Mouse (Mus musculus) 3134 (cell line): ENCODE measurements around the gene Ccdc85b.
A peak's percentile ranks its signal among the peaks of the same experiment; 100 is the strongest.

ENCODE experiments used
- DNase-seq: peaks from one replicate; pipeline ENCODE4 v3.0.0-alpha.2; 2011; ENCODE audit warnings: low spot score; ENCODE audit not compliant: insufficient read length; ENCODE audit errors: extremely low read depth

Ccdc85b gene

DNA sequence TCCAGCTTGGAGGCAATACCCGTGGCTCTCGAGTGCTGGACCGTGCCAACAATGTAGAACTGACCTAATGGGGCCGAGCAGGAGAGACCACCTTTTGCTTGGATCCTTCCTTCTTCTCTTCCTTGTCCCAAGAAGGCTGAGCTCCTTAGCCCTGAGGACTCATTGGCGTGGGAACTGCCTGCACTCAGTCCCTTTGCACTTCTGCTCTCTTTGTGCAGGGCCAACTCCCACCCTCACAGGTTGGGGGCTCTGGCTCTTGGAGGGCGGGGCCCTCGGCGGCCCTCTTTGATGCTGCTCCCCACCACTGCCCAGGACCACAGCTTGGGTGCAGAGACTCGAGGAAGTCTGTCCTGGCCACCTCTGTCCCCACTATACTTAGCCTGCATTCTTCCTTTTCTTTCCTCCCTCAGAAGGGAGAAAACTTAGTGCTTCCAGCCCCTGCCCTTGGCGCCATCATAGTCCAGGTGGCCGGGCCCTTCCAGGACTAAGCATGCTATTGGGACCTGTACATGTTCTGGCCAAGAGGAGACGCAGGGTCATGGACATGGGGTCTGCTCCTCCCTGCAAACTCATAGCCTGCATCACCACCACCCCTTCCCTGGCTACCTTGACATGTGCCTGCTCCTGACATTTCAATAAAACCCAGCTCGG, 30.9 kb downstream of the Ccdc85b start:
- no peak for DNase-seq

DNA sequence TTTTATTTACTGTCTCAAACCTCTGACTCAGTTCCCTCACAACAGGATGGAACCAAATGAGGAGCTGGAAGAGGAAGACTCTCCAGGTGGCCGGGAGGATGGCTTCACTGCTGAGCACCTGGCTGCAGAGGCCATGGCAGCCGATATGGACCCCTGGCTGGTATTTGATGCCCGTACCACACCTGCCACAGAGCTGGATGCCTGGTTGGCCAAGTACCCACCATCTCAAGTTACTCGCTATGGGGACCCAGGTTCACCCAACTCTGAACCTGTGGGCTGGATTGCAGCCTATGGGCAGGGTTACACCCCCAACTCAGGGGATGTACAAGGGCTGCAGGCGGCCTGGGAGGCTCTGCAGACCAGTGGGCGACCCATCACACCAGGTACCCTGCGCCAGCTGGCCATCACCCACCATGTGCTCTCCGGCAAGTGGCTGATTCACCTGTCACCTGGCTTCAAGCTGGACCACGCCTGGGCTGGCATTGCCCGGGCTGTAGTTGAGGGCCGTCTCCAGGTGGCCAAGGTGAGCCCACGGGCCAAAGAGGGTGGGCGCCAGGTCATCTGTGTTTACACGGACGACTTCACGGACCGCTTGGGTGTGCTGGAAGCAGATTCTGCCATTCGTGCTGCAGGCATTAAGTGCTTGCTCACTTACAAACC, 31.7 kb downstream of the Ccdc85b start:
- no peak for DNase-seq

GRCm38 (mm10) chr19:5424782-5425741, 32.6 kb downstream of the Ccdc85b start, which contains the start of the genes Drap1 and AI837181:
TSS of gene Drap1 (minus strand) at chr19:5424979.
TSS of gene AI837181 (plus strand) at chr19:5425144.
- peak; percentile 98 for DNase-seq

- peak; percentile 75 for DNase-seq
Observed at GRCm38 (mm10) chr19:5424092-5424781, 33.5 kb downstream of the Ccdc85b start.

GRCm38 (mm10) chr19:5423561-5423960, 34.1 kb downstream of the Ccdc85b start:
- DNase-seq, result no peak

GRCm38 (mm10) chr19:5422895-5423443, 34.7 kb downstream of the Ccdc85b start:
- DNase-seq, result no peak

DNA sequence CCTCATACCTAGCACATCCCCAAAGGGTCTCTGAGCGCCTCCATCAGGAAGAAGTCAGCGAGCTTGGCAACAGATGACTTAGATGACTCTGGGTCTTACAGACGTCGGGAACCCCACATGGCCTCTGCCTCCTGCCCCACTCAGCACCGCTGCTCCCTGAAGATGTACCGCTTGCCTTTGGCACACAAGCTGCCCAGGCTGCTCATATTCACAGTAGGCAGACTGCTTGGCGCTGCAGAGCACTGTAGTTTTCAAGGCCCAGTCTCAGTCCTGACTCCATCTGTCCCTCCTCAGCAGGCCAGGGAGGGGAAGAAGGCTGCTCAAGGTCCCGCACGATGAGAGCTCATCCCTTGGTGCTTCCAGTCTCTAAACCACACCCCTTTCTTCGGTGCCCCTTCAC, 35.4 kb downstream of the Ccdc85b start:
- no peak for DNase-seq

DNA sequence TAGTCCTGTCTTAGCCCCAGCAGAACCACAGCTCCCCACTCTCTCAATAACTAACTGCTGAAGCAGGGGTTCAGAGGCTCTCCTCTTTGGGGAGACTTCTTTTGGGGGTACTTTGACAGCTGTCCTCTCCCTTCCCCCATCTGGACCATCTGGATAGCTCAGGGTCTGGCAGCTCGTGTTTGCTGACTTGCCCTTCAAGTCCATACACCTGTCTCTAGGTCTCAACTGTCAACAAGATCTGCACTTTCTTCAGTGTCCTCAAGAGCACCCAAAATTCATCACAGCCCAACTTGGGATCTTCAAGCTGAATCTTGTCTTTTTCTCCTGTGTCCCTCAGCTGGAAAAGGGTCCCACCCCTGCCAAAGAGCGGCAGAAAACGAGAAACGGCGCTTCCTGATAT, 35.9 kb downstream of the Ccdc85b start:
- no peak for DNase-seq

GRCm38 (mm10) chr19:5420579-5420978, 37.1 kb downstream of the Ccdc85b start:
- no peak for DNase-seq

GRCm38 (mm10) chr19:5419630-5420029, 38.1 kb downstream of the Ccdc85b start:
- no peak for DNase-seq

DNA sequence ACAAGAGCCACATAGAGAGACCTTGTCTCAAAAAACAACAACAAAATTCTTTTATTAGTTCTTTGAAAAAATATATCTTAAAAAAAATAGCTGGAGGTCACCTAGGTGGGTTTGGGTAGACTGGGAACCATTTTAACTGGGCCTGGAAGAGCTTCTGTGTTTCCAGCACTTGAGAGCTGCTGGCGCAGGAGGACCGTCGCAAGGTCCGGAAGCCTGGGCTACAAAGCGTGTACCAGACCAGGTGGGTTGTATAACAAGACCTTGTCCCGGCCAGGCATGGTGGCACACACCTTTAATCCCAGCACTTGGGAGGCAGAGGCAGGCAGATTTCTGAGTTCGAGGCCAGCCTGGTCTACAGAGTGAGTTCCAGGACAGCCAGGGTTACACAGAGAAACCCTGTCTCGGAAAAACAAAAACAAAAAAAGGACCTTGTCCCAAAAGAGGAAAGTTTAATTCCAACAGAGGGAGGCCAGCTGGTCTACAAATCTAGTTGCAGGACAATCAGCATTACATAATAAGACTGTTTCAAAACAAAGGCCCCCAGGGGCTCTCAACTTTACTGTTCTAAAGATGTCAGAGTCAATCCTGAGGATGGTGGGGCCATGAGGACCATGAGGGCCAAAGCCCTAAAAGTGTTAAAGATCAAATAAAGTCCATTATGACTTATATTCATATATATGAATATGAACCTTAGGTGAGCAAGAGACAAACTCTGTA, 38.8 kb downstream of the Ccdc85b start:
- DNase-seq, result no peak

GRCm38 (mm10) chr19:5414534-5414957, 43.1 kb downstream of the Ccdc85b start:
- DNase-seq, result no peak

DNA sequence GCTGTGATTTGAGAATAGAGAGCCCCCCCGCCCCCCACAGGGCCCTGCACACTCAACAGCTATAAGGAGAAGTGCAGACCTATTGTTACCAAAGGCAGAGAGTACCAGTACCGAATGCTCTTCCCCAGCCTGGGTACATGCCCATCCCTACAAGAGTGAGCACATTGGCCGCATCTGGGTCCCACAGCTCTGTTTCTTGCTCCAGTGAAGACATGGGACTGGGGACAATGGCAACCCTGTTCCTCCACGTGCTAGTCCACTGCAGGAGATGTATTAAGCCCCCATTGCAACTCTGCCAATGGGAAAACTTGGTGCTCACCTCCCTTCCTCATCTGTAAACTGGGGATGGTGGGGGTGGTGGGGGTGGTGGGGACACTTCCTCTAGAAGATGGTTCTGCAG, 43.9 kb downstream of the Ccdc85b start:
- DNase-seq, result no peak

- no peak for DNase-seq
Observed at GRCm38 (mm10) chr19:5411961-5412360, 45.7 kb downstream of the Ccdc85b start.

GRCm38 (mm10) chr19:5410641-5411040, 47.1 kb downstream of the Ccdc85b start:
- DNase-seq, result no peak

GRCm38 (mm10) chr19:5409068-5409467, 48.6 kb downstream of the Ccdc85b start:
- no peak for DNase-seq

- no peak for DNase-seq
Observed at GRCm38 (mm10) chr19:5408057-5409001, 49.4 kb downstream of the Ccdc85b start.

GRCm38 (mm10) chr19:5407133-5407532, 50.6 kb downstream of the Ccdc85b start:
- DNase-seq, result no peak
